Mouse (Mus musculus) ES-E14 (cell line): ENCODE measurements around the gene Taf6.
A peak's percentile ranks its signal among the peaks of the same experiment; 100 is the strongest.

Experiments
- CHD2 ChIP-seq: IDR thresholded peaks from 2 replicates; pipeline ENCODE4 v1.6.1; 2014; ENCODE audit warnings: mild to moderate bottlenecking, low read depth, low read length, inconsistent platforms
- HCFC1 ChIP-seq: IDR thresholded peaks from 2 replicates; pipeline ENCODE4 v1.6.1; 2012; ENCODE audit warnings: low read length, inconsistent platforms, borderline replicate concordance; ENCODE audit not compliant: insufficient read depth
- MAFK ChIP-seq: IDR thresholded peaks from 2 replicates; pipeline ENCODE4 v1.6.1; 2014; ENCODE audit warnings: mild to moderate bottlenecking, low read depth, low read length, inconsistent platforms; ENCODE audit not compliant: insufficient read depth
- ZC3H11A ChIP-seq: IDR thresholded peaks from 2 replicates; pipeline ENCODE4 v1.6.1; 2012; ENCODE audit warnings: low read depth, mild to moderate bottlenecking, inconsistent platforms, low read length, borderline replicate concordance

DNA sequence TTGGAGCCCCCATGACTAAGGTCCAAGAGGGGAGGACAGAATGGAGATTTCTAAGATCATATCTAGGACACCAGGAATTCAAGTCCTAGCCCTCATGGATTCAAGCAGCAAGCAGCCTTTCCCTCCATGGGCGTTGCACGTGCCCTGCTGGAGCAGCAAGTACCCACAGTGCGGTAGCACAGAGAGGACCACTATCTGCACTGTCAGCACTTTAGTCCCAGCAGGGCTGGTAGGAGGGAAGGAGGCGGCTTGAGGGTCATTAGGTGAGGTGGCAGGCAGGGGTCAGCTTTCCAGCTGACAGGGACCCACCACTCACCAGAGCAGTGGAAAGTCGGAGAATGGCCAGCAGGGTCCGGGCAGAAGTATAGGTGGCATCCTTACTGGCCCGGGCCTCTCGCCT is 21.7 kb downstream of the Taf6 start:
- TF ChIP-seq MAFK = peak; percentile 95
- TF ChIP-seq ZC3H11A = no peak
- no peak for TF ChIP-seq HCFC1
- TF ChIP-seq CHD2 = no peak
